Mouse (Mus musculus): ENCODE results near the gene Atp6v1g3.

DNA sequence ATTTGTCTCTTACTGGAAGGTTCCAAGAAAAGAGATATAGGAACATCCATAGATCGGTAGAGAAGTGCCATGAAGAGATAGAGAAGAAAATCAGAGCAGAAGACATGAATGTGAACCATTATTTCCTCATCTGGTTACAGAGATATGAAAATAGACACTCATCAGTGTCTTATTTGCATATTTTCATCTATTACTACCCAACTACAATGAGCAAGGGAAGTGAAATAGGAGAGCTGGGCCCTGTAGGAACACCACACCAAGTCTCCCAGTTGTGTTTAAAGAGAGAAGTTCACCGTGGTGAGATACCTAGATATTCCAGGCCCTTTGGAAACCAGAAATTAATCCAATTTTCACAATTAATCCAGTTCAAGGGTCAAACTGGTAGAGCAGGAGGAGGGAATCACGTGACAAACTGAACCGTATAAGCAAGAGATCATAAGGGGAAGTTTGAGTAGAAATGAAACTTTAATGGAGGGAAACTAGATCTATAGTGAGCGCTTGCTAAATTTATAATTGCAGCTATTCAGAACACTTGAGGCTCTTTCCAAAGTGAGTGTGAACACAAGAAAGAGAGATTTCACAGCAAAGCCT lies 6.0 kb upstream of the Atp6v1g3 start:
- TF ChIP-seq CTCF (IDR thresholded peaks at IDR 0.05; ENCODE audit: low read depth): no peak
- no peak for TF ChIP-seq EP300 (IDR thresholded peaks at IDR 0.05; ENCODE audit: low read depth)

All from liver, postnatal 0 days (tissue).